Mouse (Mus musculus) testis, adult 2 months (tissue): Measurements from ENCODE around the gene Defb47.

ENCODE experiments used
- CTCF ChIP-seq: fragments of 200-500 bp; IDR thresholded peaks from 2 replicates; pipeline ENCODE4 v1.5.1; 2012; ENCODE audit warnings: low read depth, mild to moderate bottlenecking, inconsistent platforms, low read length, moderate library complexity; ENCODE audit not compliant: control insufficient read depth, insufficient read depth, insufficient replicate concordance
- POLR2A ChIP-seq: fragments of 200-500 bp; IDR thresholded peaks from 2 replicates; pipeline ENCODE4 v1.6.1; 2012; ENCODE audit warnings: low read depth, mild to moderate bottlenecking, inconsistent platforms, low read length, moderate library complexity; ENCODE audit not compliant: control insufficient read depth

DNA sequence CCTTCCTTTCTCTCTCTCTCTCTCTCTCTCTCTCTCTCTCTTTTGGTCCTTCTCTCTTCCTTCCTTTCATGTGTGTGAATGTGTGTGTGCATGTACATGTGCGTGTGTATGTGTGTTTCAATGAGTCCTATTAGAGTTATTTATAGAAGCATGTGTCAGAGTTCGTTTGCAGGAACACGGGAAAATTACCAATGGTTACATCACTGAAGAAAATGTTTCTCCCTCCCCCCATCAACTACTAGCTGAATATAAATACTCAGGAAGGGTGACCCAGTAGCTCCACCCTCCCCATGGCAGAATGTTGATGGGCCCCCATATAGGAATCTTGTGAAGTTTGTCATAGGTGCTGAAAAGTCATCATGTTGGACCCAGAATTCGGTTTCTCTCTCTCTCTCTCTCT, 15.2 kb downstream of the Defb47 start:
- no peak for TF ChIP-seq CTCF
- TF ChIP-seq POLR2A = no peak
